Mouse (Mus musculus) olfactory bulb, adult 2 months (tissue): Measurements from ENCODE around the gene 4933430I17Rik.
"Not testable (repeated sequence)": the region's sequence is repeated elsewhere in the genome, so short reads cannot be mapped to it uniquely, and the experiment has no call there.

Source experiments
- CTCF ChIP-seq: fragments of 200-500 bp; IDR thresholded peaks from 2 replicates; pipeline ENCODE4 v1.5.1; 2012; ENCODE audit warnings: low read depth, mild to moderate bottlenecking, low read length, moderate library complexity; ENCODE audit not compliant: insufficient read depth
- POLR2A ChIP-seq: fragments of 200-500 bp; IDR thresholded peaks from 2 replicates; pipeline ENCODE4 v1.6.1; 2012; ENCODE audit warnings: mild to moderate bottlenecking, low read depth, low read length, moderate library complexity; ENCODE audit not compliant: insufficient read depth

- not testable (repeated sequence) for TF ChIP-seq POLR2A, CTCF
Measured at GRCm38 (mm10) chr4:62593546-62594240, 68.5 kb downstream of the 4933430I17Rik start.
